Mouse (Mus musculus) heart, embryonic 10.5 days (tissue): Measurements from ENCODE around the gene Tbl2. TPM values are rescaled to one million over a fixed set of nuclear protein-coding genes. Genes with fewer than 3 reads are reported as not detected.

Experiments used
- DNase-seq: peaks from one replicate; pipeline ENCODE4 v3.0.0-alpha.2; 2017; ENCODE audit warnings: low spot score
- H3K27ac ChIP-seq: fragments of 300-500 bp; sonication (generic); 2 replicates; pipeline ENCODE4 v1.5.1; 2016; ENCODE audit warnings: mild to moderate bottlenecking
- H3K27me3 ChIP-seq: fragments of 300-500 bp; sonication (generic); 2 replicates; pipeline ENCODE4 v1.6.1; 2016; ENCODE audit warnings: mild to moderate bottlenecking; ENCODE audit not compliant: poor library complexity, insufficient read depth, severe bottlenecking
- H3K36me3 ChIP-seq: fragments of 300-500 bp; sonication (generic); 2 replicates; pipeline ENCODE4 v1.6.1; 2016; ENCODE audit warnings: mild to moderate bottlenecking, moderate library complexity
- H3K4me1 ChIP-seq: fragments of 300-500 bp; sonication (generic); 2 replicates; pipeline ENCODE4 v1.6.1; 2016; ENCODE audit warnings: mild to moderate bottlenecking
- H3K4me3 ChIP-seq: fragments of 300-500 bp; sonication (generic); 2 replicates; pipeline ENCODE4 v1.5.1; 2016; ENCODE audit warnings: mild to moderate bottlenecking, moderate library complexity
- H3K9me3 ChIP-seq: fragments of 300-500 bp; sonication (generic); 2 replicates; pipeline ENCODE4 v1.6.1; 2016; ENCODE audit warnings: mild to moderate bottlenecking, moderate library complexity
- WGBS: fragments of 180-500 bp; shearing (Covaris S2); methylation state at CpG from one replicate; pipeline ENCODE4 v1.1.7; 2016; 5-methylcytosine and 5-hydroxymethylcytosine counted together
- polyA plus RNA-seq: library from polyadenylated mRNA; unstranded; fragments of >200 nt; fragmentation: Nextera tagmentation; extraction: Ambion mirVana; gene quantifications from 2 replicates; pipeline ENCODE4 v1.2.1, GENCODE M21; 2016

Gene Tbl2
- polyA plus RNA-seq, 1 experiment from 2014 or later, result 25.1 TPM

DNA sequence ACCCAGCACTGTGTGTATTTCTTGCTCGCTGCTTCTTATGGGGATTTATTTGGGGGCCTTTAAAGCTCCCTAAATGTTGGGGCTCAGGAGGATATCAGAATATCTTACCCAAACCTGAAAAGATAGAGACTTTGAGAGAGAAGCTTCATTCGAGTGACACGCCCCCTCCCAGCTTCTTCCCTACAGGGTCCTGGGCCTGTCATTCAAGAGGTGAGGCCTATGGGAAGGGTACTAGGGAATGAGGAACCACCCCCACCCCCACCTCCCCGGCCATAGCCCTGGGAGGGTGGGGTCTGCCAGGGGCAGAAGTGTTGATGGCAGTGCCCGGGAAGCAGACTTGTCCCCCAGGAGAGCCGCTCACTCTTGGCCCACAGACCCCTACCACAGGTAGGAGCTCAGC is 23.3 kb upstream of the Tbl2 start:
- H3K4me3 ChIP-seq, result no peak overlapping the region
- peaks cover 61% of the 10 kb centered on the region for H3K27me3 ChIP-seq
- no peaks in the 10 kb centered on the region for H3K36me3 ChIP-seq
- DNase-seq, result no peak
- no peak overlapping the region for H3K27ac ChIP-seq
- H3K9me3 ChIP-seq, result no peaks in the 10 kb centered on the region
- peaks cover 14% of the 10 kb centered on the region; the same call in 1 of the 2 replicates for H3K4me1 ChIP-seq
- 55% methylated on average over 6 of the region's 6 CpGs for WGBS

DNA sequence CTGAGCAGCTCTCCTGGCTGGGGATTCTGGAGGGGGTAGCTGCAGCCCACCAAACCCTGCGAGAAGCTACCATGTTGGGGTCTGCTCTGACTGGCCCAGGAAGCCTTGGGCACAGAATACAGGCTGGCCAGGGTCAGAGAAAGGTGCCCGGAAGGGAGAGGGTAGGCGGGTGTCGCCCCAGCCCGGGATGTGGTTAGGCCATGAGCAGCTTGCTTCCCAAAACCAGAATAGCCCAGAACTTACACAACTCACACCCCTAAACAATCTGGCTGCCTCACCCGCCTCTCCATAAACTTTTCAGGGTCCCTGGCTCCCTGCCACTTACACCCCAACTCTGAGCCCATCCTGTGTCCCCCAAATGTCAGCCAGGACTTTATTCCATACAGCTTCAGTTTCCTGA is 21.8 kb upstream of the Tbl2 start:
- Histone ChIP-seq H3K4me3 (no peak overlapping the region), H3K36me3 (no peaks in the 10 kb centered on the region), H3K27me3 (peaks cover 61% of the 10 kb centered on the region), H3K9me3 (no peaks in the 10 kb centered on the region), H3K4me1 (peaks cover 6% of the 10 kb centered on the region; the same call in 1 of the 2 replicates), H3K27ac (no peak overlapping the region)
- DNase-seq, result no peak
- 77% methylated on average over 6 of the region's 6 CpGs for WGBS

DNA sequence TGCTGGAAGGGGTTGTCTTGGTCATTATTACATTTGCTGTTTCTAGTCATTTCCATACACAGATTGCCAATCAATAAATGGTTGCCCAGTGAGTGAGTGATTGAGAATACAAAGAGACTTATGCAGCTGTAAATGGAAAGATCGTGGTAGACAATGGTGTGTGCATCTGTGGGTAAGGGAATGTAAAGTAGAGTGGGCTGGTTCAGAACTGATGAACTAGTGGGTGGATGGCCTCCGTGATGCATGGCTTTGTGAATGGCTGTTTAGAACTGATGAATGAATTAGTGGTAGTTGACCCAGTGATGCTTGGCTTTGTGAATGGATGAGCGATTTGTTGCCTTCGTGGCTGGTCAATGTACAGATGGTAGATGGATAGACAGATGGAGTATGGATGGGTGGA is 19.7 kb upstream of the Tbl2 start:
- Histone ChIP-seq H3K27ac (no peak overlapping the region), H3K9me3 (no peaks in the 10 kb centered on the region), H3K36me3 (no peaks in the 10 kb centered on the region), H3K4me3 (no peak overlapping the region), H3K4me1 (peaks cover 19% of the 10 kb centered on the region; the same call in 1 of the 2 replicates), H3K27me3 (peaks cover 73% of the 10 kb centered on the region)
- WGBS, result 80% methylated on average over 4 of the region's 4 CpGs
- DNase-seq, result no peak

DNA sequence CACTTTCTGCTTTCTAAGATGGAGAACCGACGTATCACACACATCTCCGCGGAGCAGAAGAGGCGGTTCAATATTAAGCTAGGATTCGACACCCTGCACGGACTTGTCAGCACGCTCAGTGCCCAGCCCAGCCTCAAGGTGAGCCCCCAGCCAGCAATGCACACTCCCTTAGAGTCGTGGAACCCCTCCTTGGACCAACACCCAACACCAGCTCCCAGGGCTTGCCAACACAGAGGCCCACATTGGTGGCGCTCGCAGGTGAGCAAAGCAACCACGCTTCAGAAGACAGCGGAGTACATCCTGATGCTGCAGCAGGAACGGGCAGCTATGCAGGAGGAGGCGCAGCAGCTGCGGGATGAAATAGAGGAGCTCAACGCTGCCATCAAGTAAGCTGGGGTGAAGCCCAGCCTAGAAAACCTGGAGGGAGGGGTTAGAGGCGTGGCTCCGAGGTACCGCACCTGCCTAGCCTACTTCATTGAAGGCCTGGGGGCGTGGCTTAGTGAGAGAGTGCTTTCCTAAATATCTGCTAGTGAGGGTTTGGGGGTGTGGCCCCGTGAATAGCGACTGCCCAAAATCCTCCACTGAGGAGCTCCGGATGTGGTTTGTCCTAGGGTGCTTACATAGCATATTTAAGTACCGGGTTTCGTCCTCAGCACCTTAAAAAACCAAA is 15.6 kb upstream of the Tbl2 start:
- Histone ChIP-seq H3K36me3 (no peaks in the 10 kb centered on the region), H3K27ac (no peak overlapping the region), H3K4me1 (peaks cover 13% of the 10 kb centered on the region; the same call in 1 of the 2 replicates), H3K9me3 (no peaks in the 10 kb centered on the region), H3K27me3 (peaks cover 75% of the 10 kb centered on the region), H3K4me3 (peak overlapping the region; percentile 37)
- no peak for DNase-seq
- 7% methylated on average over 26 of the region's 26 CpGs for WGBS

GRCm38 (mm10) chr5:135134534-135134933 is 14.9 kb upstream of the Tbl2 start:
- no peak for DNase-seq

GRCm38 (mm10) chr5:135139881-135140280 is 9.6 kb upstream of the Tbl2 start:
- no peak overlapping the region for H3K27ac ChIP-seq
- H3K9me3 ChIP-seq, result no peaks in the 10 kb centered on the region
- no peak for DNase-seq
- WGBS, result 74% methylated on average over 2 of the region's 2 CpGs
- peaks cover 20% of the 10 kb centered on the region for H3K27me3 ChIP-seq
- no peak overlapping the region for H3K4me3 ChIP-seq
- no peaks in the 10 kb centered on the region for H3K4me1 ChIP-seq
- no peaks in the 10 kb centered on the region for H3K36me3 ChIP-seq

More at GRCm38 (mm10) chr5:135134534-135134933, 14.9 kb upstream of the Tbl2 start:
- peaks cover 13% of the 10 kb centered on the region; the same call in 1 of the 2 replicates for H3K4me1 ChIP-seq
- H3K36me3 ChIP-seq, result no peaks in the 10 kb centered on the region
- no peak overlapping the region for H3K27ac ChIP-seq
- WGBS, result 3% methylated on average over 8 of the region's 8 CpGs
- peaks cover 68% of the 10 kb centered on the region for H3K27me3 ChIP-seq
- H3K4me3 ChIP-seq, result peak overlapping the region; percentile 37
- no peaks in the 10 kb centered on the region for H3K9me3 ChIP-seq

DNA sequence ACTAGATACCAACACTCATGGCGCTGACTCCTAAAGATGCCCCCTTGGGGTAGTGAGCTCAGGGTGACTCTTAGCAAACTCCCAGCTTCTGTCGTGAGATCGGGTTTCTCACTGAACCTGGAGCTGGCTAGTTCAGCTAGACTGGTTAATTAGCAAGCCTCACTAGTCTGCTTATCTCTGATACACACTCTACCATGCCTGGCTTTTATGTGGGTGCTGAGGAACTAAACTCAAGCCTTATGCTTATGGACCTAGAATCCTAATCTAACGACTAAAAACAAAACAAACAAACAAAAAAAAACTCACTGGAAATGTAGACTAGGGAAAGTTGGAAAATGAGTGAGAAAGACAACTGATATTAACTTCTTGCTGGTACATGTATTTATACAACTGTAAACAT is 5.0 kb upstream of the Tbl2 start:
- DNase-seq, result no peak
- no peaks in the 10 kb centered on the region for H3K36me3 ChIP-seq
- 0 out of 2 replicates have a peak, but pooled peaks cover 5% of the 10 kb centered on the region for H3K27me3 ChIP-seq
- H3K27ac ChIP-seq, result no peak overlapping the region
- WGBS, result 49% methylated on average over 4 of the region's 4 CpGs
- H3K9me3 ChIP-seq, result no peaks in the 10 kb centered on the region
- H3K4me3 ChIP-seq, result no peak overlapping the region
- H3K4me1 ChIP-seq, result peaks cover 7% of the 10 kb centered on the region; the same call in 1 of the 2 replicates

DNA sequence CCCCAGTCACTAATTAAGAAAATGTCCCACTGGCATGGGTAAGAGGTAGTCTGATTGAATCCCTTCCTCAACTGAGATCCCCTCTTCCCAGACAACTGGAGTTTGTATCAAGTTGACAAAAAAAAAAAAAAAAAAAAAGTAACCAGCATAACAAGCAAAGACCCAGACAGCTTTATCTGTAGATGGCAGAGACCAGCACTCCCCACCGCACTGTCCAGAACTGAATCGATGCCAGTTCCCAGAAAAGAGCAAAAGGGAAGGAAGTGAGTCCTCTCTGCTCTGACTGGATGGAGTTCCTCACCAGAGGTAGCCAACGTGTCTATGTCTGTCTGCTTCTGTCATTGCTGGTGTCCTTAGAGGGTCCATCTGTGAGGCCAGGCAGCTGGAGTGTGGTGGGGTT is 3.9 kb upstream of the Tbl2 start:
- Histone ChIP-seq H3K27ac (no peak overlapping the region), H3K4me3 (no peak overlapping the region), H3K36me3 (no peaks in the 10 kb centered on the region), H3K9me3 (no peaks in the 10 kb centered on the region), H3K27me3 (0 out of 2 replicates have a peak, but pooled peaks cover 5% of the 10 kb centered on the region), H3K4me1 (peaks cover 11% of the 10 kb centered on the region)
- no peak for DNase-seq
- WGBS, result 56% methylated on average over 3 of the region's 3 CpGs

DNA sequence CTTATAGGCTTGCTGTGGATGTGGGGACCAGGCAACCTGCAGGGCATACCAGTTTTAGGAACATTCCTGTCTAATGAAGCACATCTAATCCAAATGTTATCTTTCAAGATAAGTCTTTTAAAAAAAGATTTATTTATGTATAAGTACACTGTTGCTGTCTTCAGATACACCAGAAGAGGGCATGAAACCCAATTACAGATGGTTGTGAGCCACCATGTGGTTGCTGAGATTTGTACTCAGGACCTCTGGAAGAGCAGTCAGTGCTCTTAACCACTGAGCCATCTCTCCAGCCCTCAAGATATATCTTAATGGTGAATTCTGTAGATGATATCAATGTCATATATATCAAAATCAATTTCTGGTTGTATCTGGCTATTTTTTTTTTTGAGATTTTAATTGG is 3.5 kb upstream of the Tbl2 start:
- H3K27ac ChIP-seq, result no peak overlapping the region
- no peaks in the 10 kb centered on the region for H3K9me3 ChIP-seq
- H3K4me1 ChIP-seq, result peaks cover 13% of the 10 kb centered on the region
- H3K4me3 ChIP-seq, result no peak overlapping the region
- DNase-seq, result no peak
- 0 out of 2 replicates have a peak, but pooled peaks cover 5% of the 10 kb centered on the region for H3K27me3 ChIP-seq
- H3K36me3 ChIP-seq, result no peaks in the 10 kb centered on the region

DNA sequence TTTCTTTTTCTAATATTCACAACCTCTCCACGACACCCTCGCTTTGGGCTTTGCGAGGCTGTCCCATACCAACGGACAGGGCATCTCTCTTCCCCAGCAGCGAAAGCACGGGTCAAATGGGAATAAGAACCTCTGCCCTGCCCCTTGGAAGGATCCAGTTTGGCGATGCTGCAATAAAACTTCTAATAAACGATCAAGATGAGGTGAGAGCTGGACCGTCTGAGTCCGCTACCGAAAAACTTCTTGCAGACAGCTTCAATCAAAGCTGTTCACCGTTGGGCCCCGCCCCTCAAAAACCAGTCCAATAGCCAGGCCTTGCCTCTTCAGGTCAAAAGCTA is 773 bp upstream of the Tbl2 start:
- peaks cover 15% of the 10 kb centered on the region for H3K4me1 ChIP-seq
- H3K9me3 ChIP-seq, result no peaks in the 10 kb centered on the region
- peaks cover 14% of the 10 kb centered on the region for H3K36me3 ChIP-seq
- peak overlapping the region; percentile 94 for H3K27ac ChIP-seq
- H3K27me3 ChIP-seq, result no peaks in the 10 kb centered on the region
- 1% methylated on average over 13 of the region's 13 CpGs for WGBS
- H3K4me3 ChIP-seq, result peak overlapping the region; percentile 92
- DNase-seq, result peak; percentile 78

GRCm38 (mm10) chr5:135149820-135150178 is 342 bp downstream of the Tbl2 start:
- Histone ChIP-seq H3K4me1 (peaks cover 15% of the 10 kb centered on the region), H3K9me3 (no peaks in the 10 kb centered on the region), H3K4me3 (peak overlapping the region; percentile 92), H3K27me3 (no peaks in the 10 kb centered on the region), H3K27ac (peak overlapping the region; percentile 94), H3K36me3 (peaks cover 25% of the 10 kb centered on the region)
- under 1% methylated on average over 23 of the region's 23 CpGs for WGBS
- no peak for DNase-seq

- Histone ChIP-seq H3K9me3 (no peaks in the 10 kb centered on the region), H3K4me1 (no peaks in the 10 kb centered on the region), H3K27ac (no peak overlapping the region), H3K27me3 (no peaks in the 10 kb centered on the region), H3K4me3 (no peak overlapping the region), H3K36me3 (peaks cover 90% of the 10 kb centered on the region)
- no peak for DNase-seq
- WGBS, result 93% methylated on average over 4 of the region's 4 CpGs
Measured at GRCm38 (mm10) chr5:135156496-135156895, 7.0 kb downstream of the Tbl2 start.

DNA sequence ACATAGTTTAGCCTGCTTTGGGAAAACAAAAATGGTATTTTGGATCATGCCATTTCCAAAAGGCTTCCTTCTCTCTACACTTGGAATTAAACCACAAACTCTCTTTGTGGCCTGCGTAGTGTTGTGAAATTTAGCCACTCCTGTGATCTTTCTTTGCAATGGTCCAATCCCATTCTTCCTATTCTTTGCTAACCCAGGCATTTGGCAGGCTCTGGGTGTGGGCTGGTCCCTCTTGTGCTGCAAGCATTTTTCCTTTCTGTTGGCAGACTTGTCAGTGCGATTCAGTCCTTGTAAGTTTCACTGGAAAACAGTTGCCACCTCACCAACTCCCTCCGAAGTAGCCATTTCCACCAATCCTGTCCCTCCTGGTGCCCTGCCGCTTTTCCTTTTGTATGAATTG is 11.8 kb downstream of the Tbl2 start:
- no peak overlapping the region for H3K4me3 ChIP-seq
- WGBS, result 94% methylated on average over 4 of the region's 4 CpGs
- no peaks in the 10 kb centered on the region for H3K27me3 ChIP-seq
- DNase-seq, result no peak
- H3K27ac ChIP-seq, result no peak overlapping the region
- H3K9me3 ChIP-seq, result no peaks in the 10 kb centered on the region
- H3K4me1 ChIP-seq, result no peaks in the 10 kb centered on the region
- peaks cover 74% of the 10 kb centered on the region for H3K36me3 ChIP-seq

DNA sequence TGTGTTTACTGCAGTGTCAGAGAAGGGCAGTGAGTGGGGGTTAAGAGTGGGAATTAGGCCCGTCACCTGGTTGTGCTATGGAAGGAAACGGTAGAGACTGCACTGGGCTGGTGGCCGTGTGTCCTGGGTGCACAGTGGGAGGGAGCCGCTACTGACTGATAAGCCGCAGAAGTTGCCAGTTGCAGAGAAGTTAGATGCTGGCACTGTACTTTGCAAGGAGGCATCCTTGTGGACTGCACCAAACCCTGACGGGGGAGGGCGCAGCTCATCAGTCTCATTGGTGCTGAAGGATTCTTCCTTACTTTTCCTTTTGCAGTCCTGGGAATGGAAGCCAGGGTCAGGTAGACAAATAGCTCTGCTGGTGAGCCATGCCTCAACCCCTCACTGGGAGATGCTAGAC is 12.2 kb downstream of the Tbl2 start:
- no peak overlapping the region for H3K27ac ChIP-seq
- no peaks in the 10 kb centered on the region for H3K9me3 ChIP-seq
- no peak overlapping the region for H3K4me3 ChIP-seq
- no peaks in the 10 kb centered on the region for H3K27me3 ChIP-seq
- H3K36me3 ChIP-seq, result peaks cover 69% of the 10 kb centered on the region
- 77% methylated on average over 7 of the region's 7 CpGs for WGBS
- no peaks in the 10 kb centered on the region for H3K4me1 ChIP-seq
- DNase-seq, result no peak
